Mouse (Mus musculus): ENCODE results near the gene Ypel2. TPM values are rescaled to one million over a fixed set of nuclear protein-coding genes. Genes with fewer than 3 reads are reported as not detected.

Gene Ypel2
- polyA plus RNA-seq, 1 experiment: not detected

- no peak overlapping the region for H3K4me3 ChIP-seq (ENCODE audit: insufficient read depth, low read depth, low read length)
- peaks cover 16% of the 10 kb centered on the region for H3K4me1 ChIP-seq (ENCODE audit: control insufficient read depth, insufficient read depth, low read length)
- H3K27ac ChIP-seq (ENCODE audit: insufficient read depth, low read depth, low read length): no peak overlapping the region
- 77% methylated on average over 3 of the region's 3 CpGs for WGBS
- no peak for TF ChIP-seq CTCF (IDR thresholded peaks at IDR 0.05; ENCODE audit: insufficient read depth, low read depth, low read length)
- no peak for TF ChIP-seq POLR2A (IDR thresholded peaks at IDR 0.05; ENCODE audit: insufficient read depth, low read depth, low read length)
Observed at GRCm38 (mm10) chr11:86924629-86925028, 68.9 kb downstream of the Ypel2 start.

GRCm38 (mm10) chr11:86923654-86924053 lies 69.9 kb downstream of the Ypel2 start:
- Histone ChIP-seq H3K27ac (ENCODE audit: insufficient read depth, low read depth, low read length) (no peak overlapping the region), H3K4me1 (ENCODE audit: control insufficient read depth, insufficient read depth, low read length) (peaks cover 21% of the 10 kb centered on the region), H3K4me3 (ENCODE audit: insufficient read depth, low read depth, low read length) (no peak overlapping the region)
- no peak for TF ChIP-seq CTCF (IDR thresholded peaks at IDR 0.05; ENCODE audit: insufficient read depth, low read depth, low read length)
- no peak for TF ChIP-seq POLR2A (IDR thresholded peaks at IDR 0.05; ENCODE audit: insufficient read depth, low read depth, low read length)
- WGBS: 74% methylated on average over 2 of the region's 2 CpGs

GRCm38 (mm10) chr11:86922029-86922428 lies 71.5 kb downstream of the Ypel2 start:
- TF ChIP-seq POLR2A (IDR thresholded peaks at IDR 0.05; ENCODE audit: insufficient read depth, low read depth, low read length): no peak
- no peak for TF ChIP-seq CTCF (IDR thresholded peaks at IDR 0.05; ENCODE audit: insufficient read depth, low read depth, low read length)
- 80% methylated on average over 2 of the region's 2 CpGs for WGBS
- peak overlapping the region; percentile 98; the same call in 1 of the 2 replicates for H3K27ac ChIP-seq (ENCODE audit: insufficient read depth, low read depth, low read length)
- no peak overlapping the region for H3K4me3 ChIP-seq (ENCODE audit: insufficient read depth, low read depth, low read length)
- peaks cover 23% of the 10 kb centered on the region for H3K4me1 ChIP-seq (ENCODE audit: control insufficient read depth, insufficient read depth, low read length)

GRCm38 (mm10) chr11:86921335-86921734 lies 72.2 kb downstream of the Ypel2 start:
- 82% methylated on average over 6 of the region's 6 CpGs for WGBS

GRCm38 (mm10) chr11:86920111-86921080 lies 73.1 kb downstream of the Ypel2 start:
- no peak for TF ChIP-seq CTCF (IDR thresholded peaks at IDR 0.05; ENCODE audit: insufficient read depth, low read depth, low read length)
- TF ChIP-seq POLR2A (IDR thresholded peaks at IDR 0.05; ENCODE audit: insufficient read depth, low read depth, low read length): no peak
- Histone ChIP-seq H3K4me1 (ENCODE audit: control insufficient read depth, insufficient read depth, low read length) (peaks cover 27% of the 10 kb centered on the region), H3K4me3 (ENCODE audit: insufficient read depth, low read depth, low read length) (no peak overlapping the region), H3K27ac (ENCODE audit: insufficient read depth, low read depth, low read length) (peak overlapping the region; percentile 98)
- 28% methylated on average over 20 of the region's 20 CpGs for WGBS

More at GRCm38 (mm10) chr11:86921335-86921734, 72.2 kb downstream of the Ypel2 start:
- no peak for TF ChIP-seq CTCF (IDR thresholded peaks at IDR 0.05; ENCODE audit: insufficient read depth, low read depth, low read length)
- Histone ChIP-seq H3K4me1 (ENCODE audit: control insufficient read depth, insufficient read depth, low read length) (peaks cover 27% of the 10 kb centered on the region), H3K27ac (ENCODE audit: insufficient read depth, low read depth, low read length) (peak overlapping the region; percentile 98), H3K4me3 (ENCODE audit: insufficient read depth, low read depth, low read length) (no peak overlapping the region)

- TF ChIP-seq POLR2A (IDR thresholded peaks at IDR 0.05; ENCODE audit: insufficient read depth, low read depth, low read length): no peak
- Histone ChIP-seq H3K27ac (ENCODE audit: insufficient read depth, low read depth, low read length) (peak overlapping the region; percentile 98), H3K4me1 (ENCODE audit: control insufficient read depth, insufficient read depth, low read length) (peaks cover 31% of the 10 kb centered on the region), H3K4me3 (ENCODE audit: insufficient read depth, low read depth, low read length) (no peak overlapping the region)
- 88% methylated on average over 7 of the region's 7 CpGs for WGBS
Observed at GRCm38 (mm10) chr11:86919468-86919867, 74.0 kb downstream of the Ypel2 start.

GRCm38 (mm10) chr11:86917536-86917935 lies 76.0 kb downstream of the Ypel2 start:
- WGBS: 94% methylated on average over 2 of the region's 2 CpGs
- Histone ChIP-seq H3K4me3 (ENCODE audit: insufficient read depth, low read depth, low read length) (no peak overlapping the region), H3K27ac (ENCODE audit: insufficient read depth, low read depth, low read length) (peak overlapping the region; percentile 80; the same call in 1 of the 2 replicates), H3K4me1 (ENCODE audit: control insufficient read depth, insufficient read depth, low read length) (peaks cover 34% of the 10 kb centered on the region)
- TF ChIP-seq POLR2A (IDR thresholded peaks at IDR 0.05; ENCODE audit: insufficient read depth, low read depth, low read length): no peak
- TF ChIP-seq CTCF (IDR thresholded peaks at IDR 0.05; ENCODE audit: insufficient read depth, low read depth, low read length): no peak

GRCm38 (mm10) chr11:86916596-86917249 lies 76.8 kb downstream of the Ypel2 start:
- H3K4me3 ChIP-seq (ENCODE audit: insufficient read depth, low read depth, low read length): no peak overlapping the region
- peak overlapping the region; percentile 80 for H3K27ac ChIP-seq (ENCODE audit: insufficient read depth, low read depth, low read length)
- WGBS: 55% methylated on average over 8 of the region's 8 CpGs
- TF ChIP-seq CTCF (IDR thresholded peaks at IDR 0.05; ENCODE audit: insufficient read depth, low read depth, low read length) (no peak), POLR2A (IDR thresholded peaks at IDR 0.05; ENCODE audit: insufficient read depth, low read depth, low read length) (no peak)
- H3K4me1 ChIP-seq (ENCODE audit: control insufficient read depth, insufficient read depth, low read length): peaks cover 34% of the 10 kb centered on the region

- no peak for TF ChIP-seq CTCF (IDR thresholded peaks at IDR 0.05; ENCODE audit: insufficient read depth, low read depth, low read length)
- TF ChIP-seq POLR2A (IDR thresholded peaks at IDR 0.05; ENCODE audit: insufficient read depth, low read depth, low read length): no peak
- H3K4me1 ChIP-seq (ENCODE audit: control insufficient read depth, insufficient read depth, low read length): peaks cover 15% of the 10 kb centered on the region
- no peak overlapping the region for H3K4me3 ChIP-seq (ENCODE audit: insufficient read depth, low read depth, low read length)
- H3K27ac ChIP-seq (ENCODE audit: insufficient read depth, low read depth, low read length): no peak overlapping the region
- 64% methylated on average over 9 of the region's 9 CpGs for WGBS
Observed at GRCm38 (mm10) chr11:86914329-86914728, 79.2 kb downstream of the Ypel2 start.

Measured in olfactory bulb, adult 2 months (tissue).